Mouse (Mus musculus) kidney, postnatal 0 days (tissue): ENCODE data around the gene Ror2. TPM values are rescaled to one million over a fixed set of nuclear protein-coding genes. Genes with fewer than 3 reads are reported as not detected.

Experiments
- ATAC-seq: fragments of 200-750 bp; cut with Nextera tagmentation; replicated peaks from 2 replicates; pipeline ENCODE4 v1.8.0; 2017; ENCODE audit warnings: low read depth, moderate number of reproducible peaks, moderate TSS enrichment, moderate library complexity; ENCODE audit not compliant: low FRiP score
- DNase-seq: peaks from one replicate; pipeline ENCODE4 v3.0.0-alpha.2; 2016; ENCODE audit warnings: low spot score
- H3K27ac ChIP-seq: fragments of 300-500 bp; sonication (generic); 2 replicates; pipeline ENCODE4 v1.5.1; 2014; ENCODE audit warnings: mild to moderate bottlenecking
- H3K27me3 ChIP-seq: fragments of 300-500 bp; sonication (generic); 2 replicates; pipeline ENCODE4 v1.6.1; 2014; ENCODE audit warnings: low read length, mixed read lengths; ENCODE audit not compliant: insufficient read depth
- H3K36me3 ChIP-seq: fragments of 300-500 bp; sonication (generic); 2 replicates; pipeline ENCODE4 v1.6.1; 2014; ENCODE audit warnings: low read length, mixed read lengths; ENCODE audit not compliant: insufficient read depth
- H3K4me1 ChIP-seq: fragments of 300-500 bp; sonication (generic); replicated peaks from 2 replicates; pipeline ENCODE4 v1.6.1; 2014; ENCODE audit warnings: antibody characterized with exemption, low read length, mixed read lengths; ENCODE audit not compliant: insufficient read depth
- H3K4me2 ChIP-seq: fragments of 300-500 bp; sonication (generic); 2 replicates; pipeline ENCODE4 v1.6.1; 2014; ENCODE audit warnings: mild to moderate bottlenecking, low read length, moderate library complexity, mixed read lengths
- H3K4me3 ChIP-seq: fragments of 300-500 bp; sonication (generic); replicated peaks from 2 replicates; pipeline ENCODE4 v1.5.1; 2014; ENCODE audit warnings: low read depth, low read length
- H3K9ac ChIP-seq: fragments of 300-500 bp; sonication (generic); 2 replicates; pipeline ENCODE4 v1.6.1; 2014; ENCODE audit warnings: low read depth, low read length
- H3K9me3 ChIP-seq: fragments of 300-500 bp; sonication (generic); replicated peaks from 2 replicates; pipeline ENCODE4 v1.6.1; 2016; ENCODE audit warnings: low read length, inconsistent platforms, mixed read lengths
- CTCF ChIP-seq: IDR thresholded peaks from 2 replicates; pipeline ENCODE4 v1.5.1; 2016; ENCODE audit warnings: antibody characterized with exemption, low read depth, mild to moderate bottlenecking, moderate library complexity
- WGBS: fragments of 180-500 bp; shearing (Covaris S2); extraction: QIAGEN DNeasy Blood & Tissue Kit; methylation state at CpG from one replicate; pipeline ENCODE4 v1.1.7; 2014; 5-methylcytosine and 5-hydroxymethylcytosine counted together
- polyA plus RNA-seq: library from polyadenylated mRNA; unstranded; fragments of >200 nt; fragmentation: Nextera tagmentation; extraction: Ambion mirVana; gene quantifications from 2 replicates; pipeline ENCODE4 v1.2.1, GENCODE M21; 2015

Gene Ror2
- polyA plus RNA-seq, 1 experiment from 2014 or later: 7.4 TPM

- ATAC-seq (no peak), DNase-seq (no peak)
- Histone ChIP-seq H3K4me3 (no peak overlapping the region), H3K36me3 (no peaks in the 10 kb centered on the region), H3K27me3 (no peaks in the 10 kb centered on the region), H3K4me1 (peaks cover 16% of the 10 kb centered on the region; the same call in 1 of the 2 replicates), H3K4me2 (no peak overlapping the region), H3K9me3 (no peaks in the 10 kb centered on the region), H3K27ac (no peak overlapping the region), H3K9ac (no peak overlapping the region)
- WGBS: 46% methylated on average over 6 of the region's 6 CpGs
- TF ChIP-seq CTCF: no peak
Measured at GRCm38 (mm10) chr13:53248080-53248479, 37.8 kb downstream of the Ror2 start.

DNA sequence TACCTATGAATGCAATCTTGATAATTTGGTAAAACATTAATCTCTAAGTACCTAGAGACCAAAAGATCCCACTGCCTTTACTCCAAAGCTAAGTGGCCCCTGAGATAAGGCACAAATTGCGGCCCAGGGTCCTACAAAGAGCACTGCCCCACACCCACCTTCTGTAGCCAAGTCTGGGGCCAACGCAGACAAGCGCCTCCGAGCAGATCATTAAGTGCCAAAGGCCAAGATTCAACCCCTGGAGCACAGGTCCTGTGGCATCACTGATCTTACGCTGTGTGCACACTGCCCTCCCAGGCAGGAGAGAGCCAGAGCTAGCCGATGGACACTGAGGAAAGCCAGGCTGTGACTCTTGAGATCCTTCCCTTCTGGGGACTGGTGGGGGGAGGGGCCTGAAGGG, 38.7 kb downstream of the Ror2 start:
- ATAC-seq: 0 out of 2 replicates have a peak, but pooled peaks have one; percentile 33
- H3K4me1 ChIP-seq: peaks cover 16% of the 10 kb centered on the region; the same call in 1 of the 2 replicates
- 61% methylated on average over 6 of the region's 6 CpGs for WGBS
- no peak for TF ChIP-seq CTCF
- no peak overlapping the region for H3K9ac ChIP-seq
- H3K36me3 ChIP-seq: no peaks in the 10 kb centered on the region
- H3K27me3 ChIP-seq: no peaks in the 10 kb centered on the region
- no peak for DNase-seq
- H3K4me2 ChIP-seq: no peak overlapping the region
- H3K27ac ChIP-seq: no peak overlapping the region
- no peaks in the 10 kb centered on the region for H3K9me3 ChIP-seq
- no peak overlapping the region for H3K4me3 ChIP-seq

- ATAC-seq (no peak), DNase-seq (no peak)
- H3K4me2 ChIP-seq: no peak overlapping the region
- no peaks in the 10 kb centered on the region for H3K36me3 ChIP-seq
- no peaks in the 10 kb centered on the region for H3K9me3 ChIP-seq
- no peak overlapping the region for H3K4me3 ChIP-seq
- 20% methylated on average over 8 of the region's 8 CpGs for WGBS
- no peaks in the 10 kb centered on the region for H3K27me3 ChIP-seq
- TF ChIP-seq CTCF: no peak
- no peak overlapping the region for H3K27ac ChIP-seq
- peaks cover 9% of the 10 kb centered on the region; the same call in 1 of the 2 replicates for H3K4me1 ChIP-seq
- H3K9ac ChIP-seq: no peak overlapping the region
Measured at GRCm38 (mm10) chr13:53244151-53244550, 41.8 kb downstream of the Ror2 start.

- H3K4me3 ChIP-seq: no peak overlapping the region
- H3K4me1 ChIP-seq: peaks cover 15% of the 10 kb centered on the region
- no peak for TF ChIP-seq CTCF
- H3K36me3 ChIP-seq: no peaks in the 10 kb centered on the region
- H3K9me3 ChIP-seq: no peaks in the 10 kb centered on the region
- H3K27me3 ChIP-seq: no peaks in the 10 kb centered on the region
- no peak overlapping the region for H3K27ac ChIP-seq
- 57% methylated on average over 10 of the region's 10 CpGs for WGBS
- H3K9ac ChIP-seq: no peak overlapping the region
- DNase-seq: no peak
- no peak overlapping the region for H3K4me2 ChIP-seq
- ATAC-seq: no peak
Measured at GRCm38 (mm10) chr13:53237455-53237854, 48.5 kb downstream of the Ror2 start.

DNA sequence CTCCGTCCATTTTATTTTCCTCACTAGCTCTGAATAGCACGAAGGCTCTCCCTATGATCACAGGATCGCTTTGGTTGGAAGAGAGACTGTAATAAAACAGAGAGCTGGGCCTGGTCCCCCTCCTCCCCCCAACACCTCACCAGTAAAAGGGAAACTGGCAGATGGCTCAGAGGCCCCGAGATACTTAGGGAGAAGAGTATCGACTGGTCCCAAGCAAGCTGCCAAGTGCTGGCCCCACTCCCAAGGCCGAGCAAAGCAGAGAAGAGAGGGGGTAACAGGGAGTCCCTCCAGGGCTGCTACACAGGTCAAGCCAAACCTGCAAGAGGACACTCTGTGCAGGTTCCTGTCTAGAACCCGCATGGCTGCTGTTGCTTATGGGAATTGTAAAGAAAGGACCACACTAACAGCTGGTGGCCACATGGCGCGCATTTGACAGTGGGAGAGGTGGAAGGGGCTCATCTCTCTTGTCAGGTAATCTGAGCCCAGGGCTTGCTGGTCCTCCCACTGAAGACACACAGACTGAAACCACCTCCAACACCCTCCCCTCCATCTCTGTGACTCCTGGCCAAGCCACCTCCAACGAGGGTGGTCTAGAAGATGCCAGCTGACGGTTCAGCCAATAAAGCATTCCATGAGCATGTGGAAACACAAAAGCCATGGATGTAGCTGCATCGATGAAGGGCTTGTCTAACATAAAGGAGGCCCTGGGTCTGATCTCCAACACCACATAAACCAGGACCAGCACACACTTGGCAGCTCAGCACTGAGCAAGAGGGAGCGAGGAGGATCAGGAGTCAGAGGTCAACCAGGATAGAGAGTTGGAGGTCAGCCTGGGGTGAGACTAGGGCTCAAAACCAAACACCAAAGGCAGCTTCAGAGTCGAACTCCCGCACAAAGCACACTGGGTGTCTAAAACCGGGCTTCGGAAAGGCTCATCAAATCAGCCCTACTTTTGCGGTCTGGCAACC, 49.2 kb downstream of the Ror2 start:
- no peak for TF ChIP-seq CTCF
- WGBS: 33% methylated on average over 18 of the region's 18 CpGs
- Histone ChIP-seq H3K9me3 (no peaks in the 10 kb centered on the region), H3K27ac (no peak overlapping the region), H3K27me3 (no peaks in the 10 kb centered on the region), H3K4me1 (peaks cover 15% of the 10 kb centered on the region), H3K9ac (no peak overlapping the region), H3K4me2 (no peak overlapping the region), H3K4me3 (no peak overlapping the region), H3K36me3 (no peaks in the 10 kb centered on the region)
- ATAC-seq (0 out of 2 replicates have a peak, but pooled peaks have one; percentile 35), DNase-seq (peak; percentile 58)

DNA sequence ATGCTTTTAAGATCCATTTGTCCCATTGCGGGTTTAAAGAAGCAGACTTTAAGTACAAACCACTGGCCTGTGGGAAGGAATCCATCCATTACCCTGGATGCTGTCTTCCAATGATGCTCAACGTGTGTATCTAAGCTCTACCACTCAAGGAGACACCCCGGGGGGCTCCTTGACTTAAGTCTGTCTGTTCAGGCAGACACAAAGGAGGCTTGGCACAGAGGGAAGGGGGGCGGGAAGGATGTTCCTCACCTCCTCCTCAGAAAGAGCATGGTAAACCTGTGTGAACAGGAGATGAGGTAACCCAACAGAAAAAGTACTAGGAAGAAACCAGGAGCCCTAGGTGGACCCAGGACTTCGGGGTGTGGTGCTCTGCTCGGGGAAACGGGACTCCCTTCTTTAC, 50.0 kb downstream of the Ror2 start:
- Histone ChIP-seq H3K4me1 (peaks cover 15% of the 10 kb centered on the region), H3K4me3 (no peak overlapping the region), H3K27ac (no peak overlapping the region), H3K36me3 (no peaks in the 10 kb centered on the region), H3K4me2 (no peak overlapping the region), H3K27me3 (no peaks in the 10 kb centered on the region), H3K9ac (no peak overlapping the region), H3K9me3 (no peaks in the 10 kb centered on the region)
- ATAC-seq: no peak
- no peak for DNase-seq
- 41% methylated on average over 7 of the region's 7 CpGs for WGBS
- TF ChIP-seq CTCF: no peak
